Mouse (Mus musculus) neutrophil, adult 83 days (primary cell): ENCODE results near the gene Gm20816. TPM values are rescaled to one million over a fixed set of nuclear protein-coding genes. Genes with fewer than 3 reads are reported as not detected.

ENCODE experiments used
- total RNA-seq, 2 experiments: library from RNA; stranded (reverse); gene quantifications; one replicate each; pipeline ENCODE4 v1.2.4; 2023

The Gm20816 gene
- total RNA-seq = not detected

DNA sequence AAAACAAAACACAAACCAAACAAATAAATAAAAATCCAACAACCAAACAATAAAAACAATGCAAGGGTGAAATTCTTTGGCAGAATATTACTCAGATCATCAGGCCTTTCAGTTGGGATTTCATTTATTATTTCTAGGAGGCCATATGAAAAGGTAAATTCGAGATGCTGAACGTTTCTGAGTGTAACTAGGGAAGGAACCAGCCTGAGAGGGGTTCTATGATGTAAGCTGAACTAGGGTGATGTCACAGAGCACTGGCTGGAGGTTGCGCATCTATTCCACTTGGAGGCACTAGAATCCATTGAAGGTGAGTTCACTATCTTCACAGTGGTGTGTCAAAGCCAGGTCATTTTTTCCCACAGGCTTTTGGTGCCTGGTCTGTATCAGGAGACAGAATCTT lies at the start of gene Gm20816:
Gene Gm20816, plus strand, starts transcription at position 301 of the 400 bp plus-strand sequence.

Other genes starting within 250 kb of the Gm20816 start
- gene Gm20937, start 243.1 kb upstream of the Gm20816 start, total RNA-seq = not detected